Mouse (Mus musculus): ENCODE data around the gene Camk1g. TPM values are rescaled to one million over a fixed set of nuclear protein-coding genes. Genes with fewer than 3 reads are reported as not detected.

Gene Camk1g
- total RNA-seq, 2 experiments from 2014 or later, result 1.0 to 1.2 TPM

GRCm38 (mm10) chr1:193305386-193305785 lies 64.7 kb downstream of the Camk1g start:
- no peak for DNase-seq (ENCODE audit: low spot score in 2 of 2)

DNA sequence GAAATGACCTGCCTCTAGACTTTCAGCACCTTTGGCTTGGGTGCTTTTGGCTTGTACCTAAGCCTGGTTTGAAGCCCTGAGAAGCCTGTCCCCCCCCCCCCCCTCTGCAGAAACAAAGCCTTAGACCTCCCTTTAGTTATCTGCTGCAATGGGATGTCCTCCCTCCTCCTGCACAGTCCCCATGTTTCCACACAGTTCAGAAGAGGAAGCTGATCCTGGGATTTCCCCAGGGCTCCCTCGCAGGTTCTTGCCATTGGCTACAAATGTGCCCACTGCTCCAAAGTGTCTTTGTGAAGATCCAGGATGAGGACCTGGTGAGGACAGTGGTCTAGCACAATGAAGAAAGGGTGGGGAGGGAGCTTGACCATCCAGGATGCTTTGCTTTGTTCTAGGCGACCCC lies 67.0 kb downstream of the Camk1g start:
- DNase-seq (ENCODE audit: low spot score in 2 of 2), result no peak

DNA sequence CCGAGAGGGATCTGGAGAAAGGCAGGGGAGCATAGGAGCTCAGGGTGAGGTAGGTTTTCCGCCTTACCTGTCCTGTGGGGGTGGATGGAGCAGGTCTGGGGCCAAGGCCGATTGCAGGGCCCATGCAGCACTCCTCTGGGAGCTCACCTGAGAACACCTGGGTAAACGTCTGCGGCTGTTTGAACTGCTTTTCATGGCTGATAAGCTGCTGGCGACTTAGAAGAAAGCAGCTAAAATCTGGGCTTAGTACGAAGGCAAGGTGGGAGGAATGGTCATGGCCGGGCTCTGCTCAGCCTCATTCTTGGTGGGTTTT lies 68.0 kb downstream of the Camk1g start:
- no peak for DNase-seq (ENCODE audit: low spot score in 2 of 2)

DNA sequence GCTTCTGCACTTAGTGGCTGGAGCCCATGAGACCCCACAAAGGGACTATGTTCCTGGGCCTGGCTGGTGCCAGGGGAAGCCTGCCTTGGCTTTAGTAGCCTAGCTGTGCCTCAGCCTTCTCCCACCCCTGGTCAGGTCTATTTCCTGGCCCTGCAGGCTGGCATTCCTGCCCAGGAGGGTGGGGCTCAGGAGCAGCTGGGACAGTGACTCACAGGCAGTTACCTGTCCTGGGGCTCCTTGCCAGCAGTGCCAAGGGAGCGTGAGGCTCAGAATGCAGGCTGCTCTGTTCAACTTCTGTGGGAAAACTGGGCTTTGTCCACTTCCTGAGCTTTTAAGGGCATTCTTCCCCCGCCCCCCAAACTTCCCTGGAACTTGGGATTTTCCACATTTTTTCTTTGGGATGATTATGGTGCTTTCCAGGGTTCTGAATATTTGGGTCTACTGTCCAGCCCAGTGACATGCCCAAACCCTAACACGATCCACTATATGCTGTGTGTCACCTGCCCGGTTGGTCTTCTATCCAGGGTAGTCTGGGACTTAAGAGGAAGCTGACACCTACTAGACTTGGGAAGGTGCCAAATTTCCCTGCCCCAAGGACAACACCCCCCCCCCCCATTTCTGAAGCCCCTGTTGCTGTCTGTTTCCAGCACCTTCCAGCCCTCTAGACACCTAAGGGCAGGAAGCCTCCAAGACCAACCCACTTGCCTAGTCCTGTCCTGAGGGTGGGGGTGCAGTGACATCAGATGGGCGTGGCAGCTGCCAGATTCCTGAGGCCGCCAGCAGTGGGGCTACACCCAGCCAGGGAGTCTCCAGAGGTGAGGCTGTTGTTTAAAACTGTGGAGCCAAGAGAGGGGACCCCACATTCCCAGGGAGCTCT lies 68.6 kb downstream of the Camk1g start:
- DNase-seq (ENCODE audit: low spot score in 2 of 2), result no peak

- DNase-seq (ENCODE audit: low spot score in 2 of 2), result no peak
Measured at GRCm38 (mm10) chr1:193299995-193300394, 70.1 kb downstream of the Camk1g start.

DNA sequence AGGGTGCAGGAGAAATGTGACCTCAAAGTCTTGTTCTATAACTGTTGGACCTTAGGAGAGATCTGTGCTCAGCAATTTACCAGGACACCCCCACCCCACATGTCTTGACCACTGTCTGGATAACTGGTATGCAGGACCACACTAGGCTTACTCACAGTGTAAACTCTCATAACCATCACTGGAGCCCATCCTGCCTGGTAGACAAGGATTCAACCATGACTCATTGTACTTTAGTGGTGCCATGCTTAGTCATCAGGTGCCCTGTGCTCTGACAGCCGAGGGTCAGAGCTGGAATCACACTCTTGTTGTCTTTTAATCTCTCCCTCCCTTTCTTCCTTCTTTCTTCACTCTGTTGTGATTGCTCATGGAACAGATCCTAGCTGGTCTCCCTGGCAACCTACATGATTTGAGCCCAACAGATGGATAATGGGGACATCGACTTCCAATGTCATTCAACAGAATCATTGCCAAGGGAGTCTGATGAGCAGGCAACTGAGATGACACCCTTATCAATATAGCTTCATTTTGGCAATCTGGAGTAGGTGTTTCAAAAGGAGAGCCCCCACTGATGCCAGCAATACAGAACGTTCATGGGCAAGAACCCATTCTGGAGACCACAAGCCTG lies 71.8 kb downstream of the Camk1g start:
- DNase-seq (ENCODE audit: low spot score in 2 of 2), result no peak

Other genes with a start within 250 kb of the Camk1g start
- 10 to 100 TPM; 16.6 to 18.1 TPM for gene Diexf, start 240.0 kb downstream of the Camk1g start, total RNA-seq (2021)
- gene Irf6, start 217.2 kb downstream of the Camk1g start, total RNA-seq (2021), result 1 to 10 TPM; 6.4 to 6.9 TPM
- gene A130010J15Rik, start 202.3 kb downstream of the Camk1g start, total RNA-seq (2021), result 1 to 10 TPM; 6.6 to 7.2 TPM
- gene Traf3ip3, start 168.6 kb downstream of the Camk1g start, total RNA-seq (2021), result 10 to 100 TPM; 77.1 to 86.9 TPM
- gene Lamb3, start 162.6 kb downstream of the Camk1g start, total RNA-seq (2021), result 1 to 10 TPM; 2.0 to 4.5 TPM
- 1 to 10 TPM; 3.7 to 3.9 TPM for gene Hsd11b1, start 106.2 kb downstream of the Camk1g start, total RNA-seq (2021)
- 10 to 100 TPM; 45.2 to 61.4 TPM for gene G0s2, start 97.1 kb downstream of the Camk1g start, total RNA-seq (2021)

Data from gastrocnemius, postnatal 4 days (tissue).